Mouse (Mus musculus) MEL (cell line): Measurements from ENCODE around the gene Klf11. TPM values are rescaled to one million over a fixed set of nuclear protein-coding genes. Genes with fewer than 3 reads are reported as not detected.

Experiments used
- DNase-seq: peaks from one replicate; pipeline ENCODE4 v3.0.0; 2011; ENCODE audit warnings: low read depth, low spot score
- H3K27ac ChIP-seq: 2 replicates; pipeline ENCODE4 v1.5.1; 2012; ENCODE audit warnings: low read depth, mild to moderate bottlenecking, control low read depth, low read length, moderate library complexity; ENCODE audit not compliant: control insufficient read depth
- H3K27me3 ChIP-seq, 2 experiments: fragments of 150-350 bp in 1 of 2; sonication (generic) in 1 of 2; 2 replicates each; pipeline ENCODE4 v1.6.1; 2012; ENCODE audit warnings: low read length in 2 of 2, mild to moderate bottlenecking in 2 of 2, improper control_type of control experiment in 1 of 2, moderate library complexity in 1 of 2; ENCODE audit not compliant: insufficient read depth in 2 of 2, control insufficient read depth in 1 of 2
- H3K36me3 ChIP-seq, 2 experiments: 2 replicates each; pipeline ENCODE4 v1.6.1; 2012 to 2014; ENCODE audit warnings: low read length in 2 of 2, improper control_type of control experiment in 1 of 2, inconsistent platforms in 1 of 2, mild to moderate bottlenecking in 1 of 2; ENCODE audit not compliant: insufficient read depth in 2 of 2, control insufficient read depth in 1 of 2
- H3K4me1 ChIP-seq, 2 experiments: fragments of 150-350 bp in 1 of 2; sonication (generic) in 1 of 2; 2 replicates each; pipeline ENCODE4 v1.6.1; 2012; ENCODE audit warnings: low read length in 2 of 2, improper control_type of control experiment in 1 of 2, mild to moderate bottlenecking in 1 of 2; ENCODE audit not compliant: insufficient read depth in 2 of 2, control insufficient read depth in 1 of 2
- H3K4me3 ChIP-seq, 2 experiments: fragments of 150-350 bp in 1 of 2; sonication (generic) in 1 of 2; 2 replicates each; pipeline ENCODE4 v1.5.1; 2012; ENCODE audit warnings: low read depth in 2 of 2, low read length in 2 of 2, mild to moderate bottlenecking in 2 of 2, moderate library complexity in 2 of 2, control low read depth in 1 of 2, improper control_type of control experiment in 1 of 2; ENCODE audit not compliant: control insufficient read depth in 1 of 2, insufficient read depth in 1 of 2
- H3K79me2 ChIP-seq: 2 replicates; pipeline ENCODE4 v1.6.1; 2012; ENCODE audit warnings: mild to moderate bottlenecking, low read length, moderate library complexity; ENCODE audit not compliant: control insufficient read depth, poor library complexity, insufficient read depth
- H3K9ac ChIP-seq: 2 replicates; pipeline ENCODE4 v1.6.1; 2012; ENCODE audit warnings: low read depth, mild to moderate bottlenecking, control low read depth, low read length, moderate library complexity; ENCODE audit not compliant: control insufficient read depth, poor library complexity, severe bottlenecking
- H3K9me3 ChIP-seq: fragments of 150-350 bp; sonication (generic); replicated peaks from 2 replicates; pipeline ENCODE4 v1.6.1; 2012; ENCODE audit warnings: mild to moderate bottlenecking, low read length, improper control_type of control experiment, moderate library complexity; ENCODE audit not compliant: insufficient read depth
- BHLHE40 ChIP-seq: IDR thresholded peaks from 2 replicates; pipeline ENCODE4 v1.6.1; 2012; ENCODE audit warnings: low read depth, mild to moderate bottlenecking, inconsistent platforms, low read length, improper control_type of control experiment, borderline replicate concordance
- CHD1 ChIP-seq: IDR thresholded peaks from 2 replicates; pipeline ENCODE4 v1.6.1; 2012; ENCODE audit warnings: low read depth, mild to moderate bottlenecking, inconsistent platforms, low read length, improper control_type of control experiment
- CHD2 ChIP-seq: IDR thresholded peaks from 2 replicates; pipeline ENCODE4 v1.6.1; 2011; ENCODE audit warnings: low read length, improper control_type of control experiment
- CTCF ChIP-seq, 3 experiments: IDR thresholded peaks in 2 of 3; conservative IDR thresholded peaks in 1 of 3; 2 replicates each; pipeline ENCODE4 v1.5.1; 2011 to 2012; ENCODE audit warnings: low read length in 3 of 3, low read depth in 2 of 3, mild to moderate bottlenecking in 2 of 3, improper control_type of control experiment in 1 of 3, inconsistent platforms in 1 of 3, mixed read lengths in 1 of 3, moderate library complexity in 1 of 3; ENCODE audit not compliant: control insufficient read depth in 1 of 3, insufficient read depth in 1 of 3, poor library complexity in 1 of 3, severe bottlenecking in 1 of 3
- E2F4 ChIP-seq: IDR thresholded peaks from 2 replicates; pipeline ENCODE4 v1.6.1; 2011; ENCODE audit warnings: low read depth, low read length, improper control_type of control experiment, borderline replicate concordance
- EP300 ChIP-seq, 2 experiments: IDR thresholded peaks; 2 replicates each; pipeline ENCODE4 v1.6.1; 2011; ENCODE audit warnings: improper control_type of control experiment in 2 of 2, low read length in 2 of 2, low read depth in 1 of 2, mild to moderate bottlenecking in 1 of 2
- ETS1 ChIP-seq: IDR thresholded peaks from 2 replicates; pipeline ENCODE4 v1.6.1; 2012; ENCODE audit warnings: low read depth, mild to moderate bottlenecking, inconsistent platforms, low read length, improper control_type of control experiment, moderate library complexity
- GABPA ChIP-seq: IDR thresholded peaks from 2 replicates; pipeline ENCODE4 v1.6.1; 2012; ENCODE audit warnings: low read depth, mild to moderate bottlenecking, inconsistent platforms, low read length, improper control_type of control experiment, moderate library complexity
- GATA1 ChIP-seq: IDR thresholded peaks from 2 replicates; pipeline ENCODE4 v1.6.1; 2011; ENCODE audit warnings: low read depth, low read length, improper control_type of control experiment
- HCFC1 ChIP-seq: IDR thresholded peaks from 2 replicates; pipeline ENCODE4 v1.6.1; 2012; ENCODE audit warnings: low read depth, mild to moderate bottlenecking, inconsistent platforms, low read length, improper control_type of control experiment, moderate library complexity
- JUND ChIP-seq: IDR thresholded peaks from 2 replicates; pipeline ENCODE4 v1.6.1; 2011; ENCODE audit warnings: low read depth, mild to moderate bottlenecking, improper control_type of control experiment, low read length
- MAX ChIP-seq: IDR thresholded peaks from 2 replicates; pipeline ENCODE4 v1.6.1; 2011; ENCODE audit warnings: low read length, improper control_type of control experiment
- MAZ ChIP-seq: IDR thresholded peaks from 2 replicates; pipeline ENCODE4 v1.6.1; 2012; ENCODE audit warnings: low read depth, mild to moderate bottlenecking, inconsistent platforms, low read length, improper control_type of control experiment
- MEF2A ChIP-seq: IDR thresholded peaks from 2 replicates; pipeline ENCODE4 v1.6.1; 2014; ENCODE audit warnings: low read depth, mild to moderate bottlenecking, inconsistent platforms, low read length, improper control_type of control experiment; ENCODE audit not compliant: poor library complexity, insufficient replicate concordance, severe bottlenecking; ENCODE audit errors: extremely low read depth
- MYB ChIP-seq: IDR thresholded peaks from 2 replicates; pipeline ENCODE4 v1.6.1; 2011; ENCODE audit warnings: mild to moderate bottlenecking, low read depth, low read length, improper control_type of control experiment
- MYC ChIP-seq: IDR thresholded peaks from 2 replicates; pipeline ENCODE4 v1.6.1; 2011; ENCODE audit warnings: low read depth, mild to moderate bottlenecking, low read length, improper control_type of control experiment, moderate library complexity
- NELFE ChIP-seq: IDR thresholded peaks from 2 replicates; pipeline ENCODE4 v1.6.1; 2011; ENCODE audit warnings: low read depth, low read length, improper control_type of control experiment
- POLR2A ChIP-seq, 2 experiments: IDR thresholded peaks; 2 replicates each; pipeline ENCODE4 v1.6.1; 2011 to 2012; ENCODE audit warnings: low read length in 2 of 2, mild to moderate bottlenecking in 2 of 2, control low read depth in 1 of 2, improper control_type of control experiment in 1 of 2, low read depth in 1 of 2, moderate library complexity in 1 of 2; ENCODE audit not compliant: control insufficient read depth in 1 of 2, insufficient read depth in 1 of 2, poor library complexity in 1 of 2
- POLR2AphosphoS2 ChIP-seq: IDR thresholded peaks from 2 replicates; pipeline ENCODE4 v1.6.1; 2011; ENCODE audit warnings: low read length, improper control_type of control experiment
- POLR2AphosphoS5 ChIP-seq: IDR thresholded peaks from 2 replicates; pipeline ENCODE4 v1.6.1; 2012; ENCODE audit warnings: low read depth, borderline replicate concordance, mild to moderate bottlenecking, inconsistent platforms, low read length, moderate library complexity, mixed read lengths
- RCOR1 ChIP-seq: IDR thresholded peaks from 2 replicates; pipeline ENCODE4 v1.6.1; 2012; ENCODE audit warnings: low read depth, mild to moderate bottlenecking, inconsistent platforms, low read length, improper control_type of control experiment
- SIN3A ChIP-seq: IDR thresholded peaks from 2 replicates; pipeline ENCODE4 v1.6.1; 2012; ENCODE audit warnings: low read length, improper control_type of control experiment, inconsistent platforms
- TAL1 ChIP-seq: IDR thresholded peaks from 2 replicates; pipeline ENCODE4 v1.6.1; 2012; ENCODE audit warnings: mild to moderate bottlenecking, inconsistent platforms, low read length, moderate library complexity, mixed read lengths
- TBP ChIP-seq: IDR thresholded peaks from 2 replicates; pipeline ENCODE4 v1.8.0; 2011; ENCODE audit warnings: low read depth, low read length, improper control_type of control experiment
- UBTF ChIP-seq: IDR thresholded peaks from 2 replicates; pipeline ENCODE4 v1.6.1; 2012; ENCODE audit warnings: low read depth, mild to moderate bottlenecking, inconsistent platforms, low read length, improper control_type of control experiment, moderate library complexity, borderline replicate concordance; ENCODE audit not compliant: insufficient read depth
- USF1 ChIP-seq: IDR thresholded peaks from 2 replicates; pipeline ENCODE4 v1.6.1; 2014; ENCODE audit warnings: low read depth, mild to moderate bottlenecking, inconsistent platforms, low read length, improper control_type of control experiment, moderate library complexity
- USF2 ChIP-seq, 2 experiments: IDR thresholded peaks; 2 replicates each; pipeline ENCODE4 v1.6.1; 2011 to 2012; ENCODE audit warnings: improper control_type of control experiment in 2 of 2, low read length in 2 of 2, borderline replicate concordance in 1 of 2, inconsistent platforms in 1 of 2, low read depth in 1 of 2, mild to moderate bottlenecking in 1 of 2; ENCODE audit not compliant: insufficient read depth in 1 of 2
- ZC3H11A ChIP-seq: IDR thresholded peaks from 2 replicates; pipeline ENCODE4 v1.6.1; 2012; ENCODE audit warnings: low read depth, mild to moderate bottlenecking, inconsistent platforms, low read length, improper control_type of control experiment
- ZMIZ1 ChIP-seq: IDR thresholded peaks from 2 replicates; pipeline ENCODE4 v1.6.1; 2012; ENCODE audit warnings: low read depth, mild to moderate bottlenecking, inconsistent platforms, low read length, improper control_type of control experiment, moderate library complexity
- ZNF384 ChIP-seq: IDR thresholded peaks from 2 replicates; pipeline ENCODE4 v1.6.1; 2012; ENCODE audit warnings: low read depth, mild to moderate bottlenecking, inconsistent platforms, low read length, improper control_type of control experiment
- polyA plus RNA-seq, 2 experiments: library from polyadenylated mRNA; stranded (reverse) in 1 of 2; unstranded in 1 of 2; fragments of >175 nt in 1 of 2; fragments of >200 nt in 1 of 2; gene quantifications; 2 replicates each; pipeline versions ENCODE4 v1.2.1 to v1.2.4; 2012; ENCODE audit warnings: low replicate concordance in 2 of 2, low read depth in 1 of 2; ENCODE audit not compliant: insufficient read length in 2 of 2, insufficient read depth in 1 of 2, missing spikeins in 1 of 2
- total RNA-seq: library from RNA; depleted of rRNA; stranded (reverse); fragments of 300-350 nt; gene quantifications from 2 replicates; pipeline ENCODE4 v1.2.3, GENCODE M21; 2012

Klf11 gene
- total and polyA plus RNA-seq, 3 experiments, result 2.4 to 7.2 TPM; not detected in 1

DNA sequence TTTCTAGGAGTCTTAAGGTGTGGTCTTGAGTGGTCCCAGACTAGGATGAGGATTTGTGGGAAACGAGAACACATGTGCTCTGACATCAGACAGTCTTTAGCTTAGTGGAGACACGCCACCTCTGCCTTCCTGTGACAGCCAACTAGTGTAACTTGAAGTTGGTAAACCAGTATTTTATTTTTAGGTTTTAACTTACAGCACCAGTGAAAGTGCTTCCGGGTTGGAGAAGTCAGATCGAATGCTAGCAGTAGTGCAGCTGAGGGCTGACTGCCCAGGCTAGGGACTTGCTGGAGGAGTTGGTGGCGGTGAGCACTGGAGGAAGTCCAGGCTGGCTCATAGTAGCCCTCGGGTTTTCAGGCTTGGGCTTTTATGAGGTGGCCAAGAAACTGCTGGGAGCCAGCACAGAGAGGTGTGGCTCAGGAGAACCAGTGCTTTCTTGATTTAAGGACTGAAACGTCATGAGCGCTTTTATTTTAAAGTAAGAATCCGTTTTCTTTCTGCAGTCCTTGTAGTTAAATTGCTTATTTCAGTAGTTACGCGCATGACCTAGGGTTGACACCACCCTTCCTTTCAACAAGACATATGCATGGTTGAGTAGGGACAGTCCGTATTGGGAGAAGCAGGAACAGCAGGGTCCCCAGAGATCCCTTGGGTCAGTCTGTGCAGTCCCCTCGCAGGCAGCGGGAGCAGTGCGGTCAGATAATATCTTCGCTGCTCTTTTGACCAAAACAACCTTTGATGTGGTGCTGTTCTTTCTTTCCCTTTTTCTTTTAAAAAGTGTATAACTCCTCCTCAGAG, 3.2 kb downstream of the Klf11 start:
- Histone ChIP-seq H3K27me3 (no peaks in the 10 kb centered on the region), H3K4me1 (peaks cover 0 to 20% of the 10 kb centered on the region in 2 experiments; a peak in 3 of 4 replicates), H3K27ac (no peak overlapping the region), H3K4me3 (no peak overlapping the region), H3K79me2 (peaks cover 3% of the 10 kb centered on the region; the same call in 1 of the 2 replicates), H3K36me3 (peaks cover 0 to 12% of the 10 kb centered on the region in 2 experiments; a peak in 2 of 4 replicates), H3K9me3 (no peaks in the 10 kb centered on the region), H3K9ac (no peak overlapping the region)
- no peak for DNase-seq
- no peak for TF ChIP-seq ZNF384
- TF ChIP-seq CHD2, result no peak
- no peak for TF ChIP-seq POLR2A (IDR thresholded peaks at IDR 0.05; ENCODE audit: control insufficient read depth in 1 of 2, insufficient read depth in 1 of 2, low read depth in 1 of 2, low read length in 2 of 2, poor library complexity in 1 of 2)
- TF ChIP-seq ZC3H11A, result no peak
- no peak for TF ChIP-seq NELFE
- TF ChIP-seq JUND, result no peak
- TF ChIP-seq MYC, result no peak
- no peak for TF ChIP-seq HCFC1
- no peak for TF ChIP-seq MYB
- no peak for TF ChIP-seq UBTF
- TF ChIP-seq RCOR1, result no peak
- no peak for TF ChIP-seq ETS1
- TF ChIP-seq GABPA, result no peak
- no peak for TF ChIP-seq TBP
- no peak for TF ChIP-seq POLR2AphosphoS5
- TF ChIP-seq CTCF (IDR thresholded peaks at IDR 0.05 in 2 of 3, conservative IDR thresholded peaks at IDR 0.05 in 1 of 3; ENCODE audit: control insufficient read depth in 1 of 3, insufficient read depth in 1 of 3, low read depth in 2 of 3, low read length in 3 of 3, poor library complexity in 1 of 3, severe bottlenecking in 1 of 3), result no peak
- no peak for TF ChIP-seq E2F4
- no peak for TF ChIP-seq USF1
- TF ChIP-seq SIN3A, result no peak

GRCm38 (mm10) chr12:24656436-24656835, 5.4 kb downstream of the Klf11 start:
- no peak overlapping the region for H3K9ac ChIP-seq
- no peak overlapping the region for H3K27ac ChIP-seq
- no peak overlapping the region for H3K4me3 ChIP-seq
- peaks cover 0 to 14% of the 10 kb centered on the region in 2 experiments; a peak in 2 of 4 replicates for H3K36me3 ChIP-seq
- H3K27me3 ChIP-seq, result no peaks in the 10 kb centered on the region
- peaks cover under 1% of the 10 kb centered on the region; the same call in 1 of the 2 replicates for H3K79me2 ChIP-seq
- H3K4me1 ChIP-seq, result peaks cover 0 to 16% of the 10 kb centered on the region in 2 experiments; a peak in 3 of 4 replicates
- no peaks in the 10 kb centered on the region for H3K9me3 ChIP-seq
- no peak for DNase-seq
- no peak for TF ChIP-seq CHD1
- TF ChIP-seq POLR2AphosphoS5, result no peak
- TF ChIP-seq MEF2A, result no peak
- no peak for TF ChIP-seq ETS1
- no peak for TF ChIP-seq SIN3A
- no peak for TF ChIP-seq TBP
- no peak for TF ChIP-seq E2F4
- TF ChIP-seq BHLHE40, result no peak
- TF ChIP-seq MAZ, result no peak
- no peak for TF ChIP-seq TAL1
- TF ChIP-seq RCOR1, result no peak
- no peak for TF ChIP-seq ZMIZ1
- no peak for TF ChIP-seq EP300 (IDR thresholded peaks at IDR 0.05; ENCODE audit: low read depth in 1 of 2, low read length in 2 of 2)
- no peak for TF ChIP-seq MAX
- no peak for TF ChIP-seq MYC
- TF ChIP-seq MYB, result no peak
- no peak for TF ChIP-seq POLR2AphosphoS2
- TF ChIP-seq USF2 (IDR thresholded peaks at IDR 0.05; ENCODE audit: borderline replicate concordance in 1 of 2, insufficient read depth in 1 of 2, low read depth in 1 of 2, low read length in 2 of 2), result no peak
- no peak for TF ChIP-seq GATA1
- no peak for TF ChIP-seq NELFE
